Mouse (Mus musculus): ENCODE results near the gene Ier3. TPM values are rescaled to one million over a fixed set of nuclear protein-coding genes. Genes with fewer than 3 reads are reported as not detected.

The Ier3 gene
- polyA plus RNA-seq, 1 experiment from 2014 or later = 13.7 TPM

DNA sequence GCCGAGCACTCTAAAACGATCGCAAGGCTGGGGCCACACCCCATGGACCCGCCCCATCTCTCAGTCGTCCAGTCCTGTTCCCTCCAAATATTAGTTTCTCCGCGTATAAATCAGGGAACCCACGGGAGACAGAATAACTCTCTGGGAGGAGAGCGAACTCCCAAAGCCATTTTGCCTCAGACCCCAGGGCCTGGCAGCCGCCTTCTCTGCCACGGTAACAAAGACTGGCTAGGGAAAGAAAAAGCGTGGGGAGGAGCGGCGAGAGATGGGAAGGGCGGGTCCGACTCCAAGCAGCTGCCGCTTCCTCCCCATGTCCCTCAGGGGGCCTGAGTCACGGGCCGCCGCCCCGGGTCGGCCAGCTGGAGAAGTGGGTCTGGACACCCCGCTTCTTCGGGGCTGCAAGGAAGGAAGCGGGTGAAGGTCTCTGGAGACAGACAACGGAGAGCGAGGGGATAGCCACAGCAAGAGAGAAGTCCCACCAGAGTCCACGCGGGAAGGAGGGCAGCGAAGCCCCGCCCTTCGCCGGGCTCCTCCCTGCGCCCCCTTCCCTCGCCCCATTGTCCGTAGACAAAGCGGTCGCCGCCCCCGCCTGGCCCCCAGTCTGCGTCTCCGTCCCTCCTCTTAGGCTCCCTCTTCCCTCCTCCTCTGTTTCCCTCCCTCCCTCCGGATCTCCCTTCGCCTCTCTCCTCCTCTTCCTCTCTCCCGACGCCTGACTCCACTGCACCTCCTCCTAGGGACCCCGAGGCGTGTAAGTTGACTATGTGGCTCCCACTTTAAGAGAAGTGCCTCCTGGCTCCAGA is 44.2 kb downstream of the Ier3 start, which contains the start of gene Ppp1r18:
Ppp1r18 (plus strand) TSS at position 113 of the 800 bp plus-strand sequence.
- Histone ChIP-seq H3K27ac (peak within 1 kb of the TSS; percentile 95), H3K27me3 (no peaks in the 10 kb centered on the region), H3K9ac (peak within 1 kb of the TSS; percentile 86), H3K4me1 (peaks cover 56% of the 10 kb centered on the region), H3K9me3 (no peaks in the 10 kb centered on the region), H3K4me3 (peak within 1 kb of the TSS; percentile 63), H3K36me3 (peaks cover 7% of the 10 kb centered on the region; the same call in 1 of the 2 replicates), H3K4me2 (replicated peaks) (peak within 1 kb of the TSS; percentile 99)
- ATAC-seq (ENCODE audit: low FRiP score, low read depth) = peak; percentile 76
- under 1% methylated on average over 44 of the region's 48 CpGs for WGBS

DNA sequence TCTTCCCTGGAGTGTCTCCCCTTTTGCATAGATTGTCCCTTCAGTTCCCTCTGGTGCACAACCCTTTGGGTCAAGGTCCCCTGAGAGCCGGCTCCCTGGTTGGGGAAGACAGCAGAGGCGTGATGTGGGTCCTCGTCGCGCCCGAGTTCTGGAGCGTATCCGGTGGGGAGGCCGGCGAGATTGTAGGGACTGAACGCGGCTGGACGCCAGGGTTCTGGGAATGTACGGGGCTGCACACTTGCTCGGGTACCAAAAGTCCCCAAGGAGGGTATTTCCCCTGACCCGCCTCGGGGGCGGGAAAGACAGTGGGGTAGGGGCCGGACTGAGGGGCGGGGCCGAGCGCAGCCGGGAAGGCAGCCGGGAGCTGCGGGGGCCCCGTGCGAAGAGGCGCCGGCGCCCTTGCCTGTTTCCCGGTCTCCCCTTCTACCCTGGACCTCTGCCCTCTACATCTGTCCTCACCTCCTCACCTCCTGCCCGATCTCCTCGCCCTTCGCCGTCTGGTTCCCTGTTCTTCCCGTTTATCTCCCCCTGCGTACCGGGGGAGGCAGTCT is 44.9 kb downstream of the Ier3 start:
- Histone ChIP-seq H3K36me3 (peaks cover 13% of the 10 kb centered on the region), H3K9ac (peak overlapping the region; percentile 86), H3K27me3 (no peaks in the 10 kb centered on the region), H3K4me2 (replicated peaks) (peak overlapping the region; percentile 99), H3K9me3 (no peaks in the 10 kb centered on the region), H3K4me3 (peak overlapping the region; percentile 63), H3K4me1 (peaks cover 55% of the 10 kb centered on the region), H3K27ac (peak overlapping the region; percentile 95)
- peak; percentile 55 for ATAC-seq (ENCODE audit: low FRiP score, low read depth)
- 0% methylated on average over 38 of the region's 38 CpGs for WGBS

- peak overlapping the region; percentile 63 for H3K4me3 ChIP-seq
- peak overlapping the region; percentile 99 for H3K4me2 ChIP-seq (replicated peaks)
- peak overlapping the region; percentile 95 for H3K27ac ChIP-seq
- peaks cover 54% of the 10 kb centered on the region for H3K4me1 ChIP-seq
- peaks cover 15% of the 10 kb centered on the region for H3K36me3 ChIP-seq
- whole genome bisulfite sequencing = 8% methylated on average over 26 of the region's 26 CpGs
- H3K9me3 ChIP-seq = no peaks in the 10 kb centered on the region
- peak overlapping the region; percentile 86 for H3K9ac ChIP-seq
- H3K27me3 ChIP-seq = no peaks in the 10 kb centered on the region
- ATAC-seq (ENCODE audit: low FRiP score, low read depth) = no peak
These were observed 45.7 kb downstream of the Ier3 start for GRCm38 (mm10) chr17:35866911-35867890.

DNA sequence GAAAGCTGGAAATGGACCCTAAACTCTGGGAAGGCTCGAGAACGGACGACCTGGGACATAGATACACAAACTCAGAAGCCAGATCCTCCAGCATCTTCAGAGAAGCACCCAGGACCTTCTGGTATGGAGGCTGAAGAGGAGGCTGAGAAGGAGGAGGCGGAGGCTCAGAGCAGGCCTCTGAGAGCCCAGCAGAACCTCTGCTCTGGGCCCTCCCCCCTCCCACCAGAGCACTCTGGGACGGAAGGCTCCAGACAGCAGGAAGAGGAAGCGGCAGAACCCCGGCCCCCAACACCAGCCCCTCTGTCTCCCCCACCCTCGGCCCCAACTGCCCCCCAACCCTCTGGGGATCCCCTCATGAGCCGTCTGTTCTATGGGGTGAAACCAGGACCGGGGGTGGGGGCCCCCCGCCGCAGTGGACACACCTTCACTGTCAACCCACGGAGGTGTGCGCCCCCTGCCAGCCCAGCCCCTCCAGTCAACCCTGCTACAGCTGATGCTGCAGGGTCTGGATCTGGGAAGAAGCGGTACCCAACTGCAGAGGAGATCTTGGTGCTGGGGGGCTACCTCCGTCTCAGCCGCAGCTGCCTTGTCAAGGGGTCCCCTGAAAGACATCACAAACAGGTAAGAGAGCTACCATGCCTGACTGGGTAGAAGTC is 46.8 kb downstream of the Ier3 start:
- no peaks in the 10 kb centered on the region for H3K27me3 ChIP-seq
- H3K9ac ChIP-seq = peak overlapping the region; percentile 86
- peaks cover 62% of the 10 kb centered on the region for H3K4me1 ChIP-seq
- no peak for ATAC-seq (ENCODE audit: low FRiP score, low read depth)
- peaks cover 21% of the 10 kb centered on the region for H3K36me3 ChIP-seq
- H3K4me2 ChIP-seq (replicated peaks) = peak overlapping the region; percentile 99
- peak overlapping the region; percentile 95 for H3K27ac ChIP-seq
- H3K4me3 ChIP-seq = peak overlapping the region; percentile 63
- H3K9me3 ChIP-seq = no peaks in the 10 kb centered on the region
- WGBS = 24% methylated on average over 17 of the region's 17 CpGs

DNA sequence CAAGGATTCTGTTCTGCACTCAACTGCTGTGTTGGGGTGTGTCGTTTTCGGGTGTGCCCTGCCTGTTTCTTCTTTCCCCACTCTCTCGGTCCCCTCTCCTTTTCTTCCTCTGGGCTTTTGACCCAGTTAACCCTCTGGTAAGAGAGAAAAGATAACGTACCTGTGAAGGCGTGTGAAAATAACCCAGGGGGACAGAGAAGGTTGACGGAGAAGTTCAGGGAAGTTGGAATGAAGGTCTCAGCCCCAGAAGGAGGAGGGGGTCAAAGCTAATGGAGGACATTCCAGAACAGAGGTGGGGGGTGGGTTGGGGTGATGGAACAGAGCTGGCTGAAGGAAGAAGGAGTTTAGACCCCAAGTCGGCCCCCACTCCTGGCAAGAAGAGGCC is 47.5 kb downstream of the Ier3 start:
- Histone ChIP-seq H3K9ac (peak overlapping the region; percentile 86), H3K27me3 (no peaks in the 10 kb centered on the region), H3K9me3 (no peaks in the 10 kb centered on the region), H3K27ac (peak overlapping the region; percentile 6), H3K36me3 (peaks cover 22% of the 10 kb centered on the region), H3K4me3 (peak overlapping the region; percentile 63), H3K4me2 (replicated peaks) (peak overlapping the region; percentile 99), H3K4me1 (peaks cover 69% of the 10 kb centered on the region)
- ATAC-seq (ENCODE audit: low FRiP score, low read depth) = no peak
- 3% methylated on average over 7 of the region's 7 CpGs for WGBS

- peak overlapping the region; percentile 63 for H3K4me3 ChIP-seq
- peaks cover 65% of the 10 kb centered on the region for H3K4me1 ChIP-seq
- 4% methylated on average over 7 of the region's 7 CpGs for whole genome bisulfite sequencing
- H3K36me3 ChIP-seq = peaks cover 26% of the 10 kb centered on the region
- H3K27me3 ChIP-seq = no peaks in the 10 kb centered on the region
- peak overlapping the region; percentile 86 for H3K9ac ChIP-seq
- ATAC-seq (ENCODE audit: low FRiP score, low read depth) = no peak
- H3K9me3 ChIP-seq = no peaks in the 10 kb centered on the region
- H3K4me2 ChIP-seq (replicated peaks) = peak overlapping the region; percentile 99
- H3K27ac ChIP-seq = peak overlapping the region; percentile 6; the same call in 1 of the 2 replicates
These were observed 48.0 kb downstream of the Ier3 start for GRCm38 (mm10) chr17:35869346-35870067.

GRCm38 (mm10) chr17:35870151-35870883 is 48.8 kb downstream of the Ier3 start:
- Histone ChIP-seq H3K36me3 (peaks cover 34% of the 10 kb centered on the region), H3K4me1 (peaks cover 58% of the 10 kb centered on the region), H3K9me3 (no peaks in the 10 kb centered on the region), H3K27ac (peak overlapping the region; percentile 6; the same call in 1 of the 2 replicates), H3K9ac (peak overlapping the region; percentile 86), H3K4me2 (replicated peaks) (peak overlapping the region; percentile 99), H3K4me3 (peak overlapping the region; percentile 63), H3K27me3 (no peaks in the 10 kb centered on the region)
- ATAC-seq (ENCODE audit: low FRiP score, low read depth) = no peak
- 63% methylated on average over 9 of the region's 9 CpGs for WGBS

DNA sequence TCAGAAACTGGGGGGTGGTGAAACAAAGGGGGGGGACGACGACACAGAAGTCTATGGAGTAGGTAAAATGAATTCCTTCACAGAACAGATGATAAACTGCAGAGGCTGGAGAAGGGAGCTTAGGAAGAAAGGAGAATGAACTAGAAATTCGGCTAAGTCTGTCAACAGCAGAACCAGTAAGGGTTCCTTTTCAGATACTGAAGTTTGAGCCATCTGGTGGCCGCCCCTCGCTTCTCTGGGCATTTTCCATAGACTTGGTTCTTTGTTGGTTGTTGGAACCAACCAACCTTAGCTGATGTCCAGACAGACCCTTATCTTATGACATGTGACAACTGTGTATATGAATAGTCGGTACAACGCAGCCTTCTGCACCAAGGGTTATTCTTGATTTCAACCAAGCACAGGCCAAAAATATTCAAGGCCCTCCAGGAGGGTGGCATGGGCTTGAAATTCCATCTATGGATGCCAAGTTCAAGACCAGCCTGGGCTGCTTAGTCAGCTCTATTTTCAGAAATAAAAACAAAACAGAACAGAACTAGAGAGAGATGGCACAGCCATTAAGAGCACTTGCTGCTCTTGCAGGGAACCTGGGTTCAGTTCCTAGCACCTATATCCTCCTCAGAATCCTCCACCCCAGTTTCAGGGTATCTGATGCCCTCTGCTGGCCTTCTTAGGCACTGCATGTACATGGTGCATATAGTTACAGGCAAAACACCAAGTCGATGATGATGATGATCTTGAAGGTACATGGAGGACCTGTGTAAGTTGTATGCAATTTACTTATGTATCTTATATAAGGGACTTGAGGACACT is 49.6 kb downstream of the Ier3 start:
- H3K36me3 ChIP-seq = peaks cover 39% of the 10 kb centered on the region
- peak overlapping the region; percentile 63 for H3K4me3 ChIP-seq
- WGBS = 85% methylated on average over 8 of the region's 8 CpGs
- no peaks in the 10 kb centered on the region for H3K9me3 ChIP-seq
- no peaks in the 10 kb centered on the region for H3K27me3 ChIP-seq
- H3K4me1 ChIP-seq = peaks cover 58% of the 10 kb centered on the region
- H3K27ac ChIP-seq = peak overlapping the region; percentile 6; the same call in 1 of the 2 replicates
- no peak overlapping the region for H3K9ac ChIP-seq
- peak overlapping the region; percentile 99 for H3K4me2 ChIP-seq (replicated peaks)
- no peak for ATAC-seq (ENCODE audit: low FRiP score, low read depth)
